In genomic region chr2:158325609-158326008, GRCm38 (mm10) we compare ENCODE assay signal across 18 mouse cellular contexts. TPM values are rescaled to one million over a fixed set of nuclear protein-coding genes. Genes with fewer than 3 reads are reported as not detected.
"Had no signal": no experiment of that assay in that cellular context is flagged by ENCODE, and none has a peak within 500 bp of the region (broad histone marks: within the 10 kb centered on the region; RNA-seq: fewer than 3 reads in every experiment).

No protein-coding gene starts in this region.

- H3K4me1 ChIP-seq: liver, embryonic 12.5 days; midbrain, embryonic 12.5 days had no signal

- H3K9me3 ChIP-seq: liver, embryonic 12.5 days; midbrain, embryonic 10.5 days; midbrain, embryonic 12.5 days; neural tube, embryonic 12.5 days had no signal

- ATAC-seq: liver, embryonic 12.5 days had no signal

- H3K4me3 ChIP-seq: liver, embryonic 12.5 days; midbrain, embryonic 10.5 days; midbrain, embryonic 12.5 days; myocyte; neural tube, embryonic 12.5 days had no signal

- H3K9ac ChIP-seq: liver, embryonic 12.5 days; liver, embryonic 14.5 days; lung, embryonic 14.5 days; midbrain, embryonic 12.5 days; neural tube, embryonic 12.5 days had no signal

- H3K27ac ChIP-seq: liver, embryonic 12.5 days; liver, embryonic 14.5 days; midbrain, embryonic 10.5 days; midbrain, embryonic 12.5 days; neural tube, embryonic 12.5 days had no signal

- DNase-seq: lung, adult 18-20 months; lung, embryonic 14.5 days; lung, postnatal 10 days; lung, postnatal 4 days; midbrain, embryonic 14.5 days; right cerebral cortex, adult 18-20 months; right cerebral cortex, postnatal 25 days; right cerebral cortex, postnatal 4 days; spleen, adult 18-20 months; thymus, adult 18-20 months; thymus, postnatal 14 days; thymus, postnatal 36 days had no signal

- H3K27me3 ChIP-seq: liver, embryonic 12.5 days; midbrain, embryonic 12.5 days; neural tube, embryonic 12.5 days had no signal

- H3K36me3 ChIP-seq: midbrain, embryonic 10.5 days; midbrain, embryonic 12.5 days; neural tube, embryonic 12.5 days had no signal

- H3K4me2 ChIP-seq: liver, embryonic 12.5 days; lung, embryonic 14.5 days; midbrain, embryonic 12.5 days; neural tube, embryonic 12.5 days had no signal

RNA-seq across cellular contexts. Expression of gene Snhg11, which starts 49.8 kb away (rescaled TPM):
- polyA plus RNA-seq: myocyte had no signal
